Mouse (Mus musculus): Measurements from ENCODE around the gene D11Wsu47e. TPM values are rescaled to one million over a fixed set of nuclear protein-coding genes. Genes with fewer than 3 reads are reported as not detected.
A peak's percentile ranks its signal among the peaks of the same experiment; 100 is the strongest.

D11Wsu47e gene
- polyA plus RNA-seq, 1 experiment from 2014 or later: 8.7 TPM

DNA sequence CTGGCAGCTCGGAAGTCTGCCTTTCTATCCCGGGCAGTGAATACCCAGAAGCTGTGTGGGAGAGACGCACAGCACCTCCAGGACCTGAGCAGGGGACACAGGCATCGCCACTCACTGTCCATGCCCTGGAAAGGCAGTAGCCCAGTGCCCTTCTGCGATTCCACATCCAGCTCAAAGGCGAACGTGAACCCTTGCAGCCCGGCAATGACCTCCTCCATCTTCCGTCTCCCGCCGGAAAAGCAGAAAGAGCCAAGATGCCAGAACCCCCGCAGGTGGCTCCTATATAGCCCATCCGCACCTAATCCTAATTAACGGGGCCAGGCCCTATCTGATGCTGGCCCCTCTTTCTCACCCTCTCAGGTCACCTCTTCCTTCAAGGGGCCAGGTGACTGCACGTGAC lies 25.1 kb downstream of the D11Wsu47e start:
- ATAC-seq (ENCODE audit: low FRiP score, low TSS enrichment): no peak

DNA sequence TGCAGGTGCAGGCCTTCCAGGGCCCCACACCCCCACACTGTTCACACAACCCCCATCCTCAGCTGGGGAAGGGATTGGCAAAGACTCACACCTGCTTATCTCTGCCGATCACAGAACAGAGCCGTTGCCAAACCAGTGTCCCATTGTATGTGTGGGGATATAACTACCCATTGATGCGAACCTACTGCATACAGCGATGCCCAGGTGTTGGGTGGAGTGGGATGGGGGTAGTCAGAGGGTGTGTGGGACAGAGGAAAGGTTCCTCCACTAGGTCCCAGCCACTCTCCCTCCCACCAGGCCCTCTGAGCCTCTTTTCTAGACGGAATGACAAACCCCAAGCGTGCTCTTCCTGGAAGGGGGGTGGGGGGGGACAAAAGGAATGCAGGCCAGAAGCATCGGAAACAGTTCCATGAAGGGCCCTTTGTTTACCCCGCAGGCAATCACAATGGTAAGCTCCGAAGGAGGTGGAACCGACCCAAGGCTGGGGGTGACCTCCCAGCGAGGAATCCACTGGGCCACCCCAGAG lies 25.6 kb downstream of the D11Wsu47e start, which contains the start of gene Cpsf4l:
Gene Cpsf4l (minus strand): TSS at position 287 of the 526 bp plus-strand sequence.
- 20% methylated on average over 11 of the region's 11 CpGs for WGBS
- peaks cover 5% of the 10 kb centered on the region for H3K4me1 ChIP-seq (replicated peaks; ENCODE audit: control insufficient read depth, insufficient read depth)
- no peaks in the 10 kb centered on the region for H3K9me3 ChIP-seq (ENCODE audit: control insufficient read depth, low read length)
- DNase-seq (ENCODE audit: low spot score) (no peak), ATAC-seq (ENCODE audit: low FRiP score, low TSS enrichment) (no peak)
- H3K36me3 ChIP-seq (ENCODE audit: control insufficient read depth, insufficient read depth, low read length): no peaks in the 10 kb centered on the region
- peak within 1 kb of the TSS; percentile 81 for H3K27ac ChIP-seq (replicated peaks)
- H3K27me3 ChIP-seq (ENCODE audit: control insufficient read depth, insufficient read depth, low read length): no peaks in the 10 kb centered on the region
- H3K9ac ChIP-seq (ENCODE audit: low read length): peak within 1 kb of the TSS; percentile 47; the same call in 1 of the 2 replicates
- no peak for TF ChIP-seq EP300 (optimal IDR thresholded peaks at IDR 0.05)
- no peak for TF ChIP-seq CTCF (IDR thresholded peaks at IDR 0.05; ENCODE audit: low read depth)
- no peak within 1 kb of the TSS for H3K4me2 ChIP-seq (replicated peaks; ENCODE audit: low read depth)
- H3K4me3 ChIP-seq (ENCODE audit: low read depth, low read length): no peak within 1 kb of the TSS

More for the DNA sequence above, 25.1 kb downstream of the D11Wsu47e start:
- Histone ChIP-seq H3K4me2 (replicated peaks; ENCODE audit: low read depth) (no peak overlapping the region), H3K4me1 (replicated peaks; ENCODE audit: control insufficient read depth, insufficient read depth) (peaks cover 5% of the 10 kb centered on the region), H3K27me3 (ENCODE audit: control insufficient read depth, insufficient read depth, low read length) (no peaks in the 10 kb centered on the region), H3K36me3 (ENCODE audit: control insufficient read depth, insufficient read depth, low read length) (no peaks in the 10 kb centered on the region), H3K9ac (ENCODE audit: low read length) (no peak overlapping the region), H3K9me3 (ENCODE audit: control insufficient read depth, low read length) (no peaks in the 10 kb centered on the region), H3K27ac (replicated peaks) (no peak overlapping the region), H3K4me3 (ENCODE audit: low read depth, low read length) (no peak overlapping the region)
- no peak for DNase-seq (ENCODE audit: low spot score)
- 44% methylated on average over 15 of the region's 15 CpGs for whole genome bisulfite sequencing
- TF ChIP-seq CTCF (IDR thresholded peaks at IDR 0.05; ENCODE audit: low read depth) (no peak), EP300 (optimal IDR thresholded peaks at IDR 0.05) (no peak)

DNA sequence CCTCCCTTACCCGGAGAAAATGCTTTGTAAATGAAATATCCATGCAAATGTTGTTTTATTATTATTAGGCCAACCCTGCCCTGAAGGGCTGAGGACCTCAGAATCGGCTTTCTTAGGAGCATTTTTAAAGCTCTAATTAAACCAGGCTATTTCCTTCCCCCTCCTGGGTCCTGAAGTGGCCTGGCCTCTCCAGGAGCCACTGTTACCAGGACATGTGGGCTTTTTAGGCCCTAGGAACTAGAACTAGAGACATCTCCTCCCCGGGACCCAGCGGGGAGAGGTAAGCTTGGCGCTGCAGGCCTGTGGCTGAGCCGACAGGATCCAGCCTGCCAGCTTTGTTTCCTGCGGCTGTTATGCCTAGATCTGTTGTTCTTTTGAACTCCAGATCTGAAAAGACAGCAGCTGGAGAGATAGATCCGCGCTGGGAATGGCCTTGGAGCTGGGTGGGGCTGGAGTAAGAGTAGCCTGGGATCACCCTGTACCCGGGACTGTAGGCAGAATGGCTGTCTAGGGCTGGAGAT lies 26.1 kb downstream of the D11Wsu47e start:
- Histone ChIP-seq H3K27ac (replicated peaks) (peak overlapping the region; percentile 81), H3K9ac (ENCODE audit: low read length) (peak overlapping the region; percentile 47; the same call in 1 of the 2 replicates), H3K36me3 (ENCODE audit: control insufficient read depth, insufficient read depth, low read length) (no peaks in the 10 kb centered on the region), H3K4me2 (replicated peaks; ENCODE audit: low read depth) (no peak overlapping the region), H3K27me3 (ENCODE audit: control insufficient read depth, insufficient read depth, low read length) (no peaks in the 10 kb centered on the region), H3K9me3 (ENCODE audit: control insufficient read depth, low read length) (no peaks in the 10 kb centered on the region), H3K4me1 (replicated peaks; ENCODE audit: control insufficient read depth, insufficient read depth) (peaks cover 5% of the 10 kb centered on the region), H3K4me3 (ENCODE audit: low read depth, low read length) (no peak overlapping the region)
- no peak for DNase-seq (ENCODE audit: low spot score)
- 10% methylated on average over 10 of the region's 10 CpGs for WGBS
- ATAC-seq (ENCODE audit: low FRiP score, low TSS enrichment): no peak
- TF ChIP-seq CTCF (IDR thresholded peaks at IDR 0.05; ENCODE audit: low read depth) (no peak), EP300 (optimal IDR thresholded peaks at IDR 0.05) (no peak)

DNA sequence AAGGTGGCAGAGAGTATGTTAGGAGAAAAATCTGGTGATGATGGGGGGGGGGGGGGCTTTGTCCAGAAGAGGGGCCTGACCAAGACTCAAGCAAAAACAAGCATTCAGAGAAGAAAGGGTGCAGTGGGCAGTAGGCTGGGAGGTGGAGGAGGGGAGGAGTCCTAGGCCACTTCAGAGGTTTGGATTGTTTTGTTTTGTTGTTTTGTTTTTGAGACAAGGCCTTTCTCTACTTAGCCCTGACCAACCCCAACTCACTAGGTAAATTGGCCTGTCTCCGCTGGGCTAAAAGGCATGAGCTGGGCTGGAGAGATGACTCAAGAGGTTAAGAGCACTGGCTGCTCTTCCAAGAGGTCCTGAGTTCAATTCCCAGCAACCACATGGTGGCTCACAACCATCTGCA lies 26.8 kb downstream of the D11Wsu47e start:
- Histone ChIP-seq H3K27ac (replicated peaks) (no peak overlapping the region), H3K4me2 (replicated peaks; ENCODE audit: low read depth) (no peak overlapping the region), H3K4me1 (replicated peaks; ENCODE audit: control insufficient read depth, insufficient read depth) (peaks cover 5% of the 10 kb centered on the region), H3K27me3 (ENCODE audit: control insufficient read depth, insufficient read depth, low read length) (no peaks in the 10 kb centered on the region), H3K9ac (ENCODE audit: low read length) (no peak overlapping the region), H3K36me3 (ENCODE audit: control insufficient read depth, insufficient read depth, low read length) (no peaks in the 10 kb centered on the region), H3K9me3 (ENCODE audit: control insufficient read depth, low read length) (no peaks in the 10 kb centered on the region), H3K4me3 (ENCODE audit: low read depth, low read length) (no peak overlapping the region)
- WGBS: 96% methylated on average over 1 of the region's 1 CpGs
- ATAC-seq (ENCODE audit: low FRiP score, low TSS enrichment) (no peak), DNase-seq (ENCODE audit: low spot score) (no peak)
- TF ChIP-seq CTCF (IDR thresholded peaks at IDR 0.05; ENCODE audit: low read depth) (no peak), EP300 (optimal IDR thresholded peaks at IDR 0.05) (no peak)

DNA sequence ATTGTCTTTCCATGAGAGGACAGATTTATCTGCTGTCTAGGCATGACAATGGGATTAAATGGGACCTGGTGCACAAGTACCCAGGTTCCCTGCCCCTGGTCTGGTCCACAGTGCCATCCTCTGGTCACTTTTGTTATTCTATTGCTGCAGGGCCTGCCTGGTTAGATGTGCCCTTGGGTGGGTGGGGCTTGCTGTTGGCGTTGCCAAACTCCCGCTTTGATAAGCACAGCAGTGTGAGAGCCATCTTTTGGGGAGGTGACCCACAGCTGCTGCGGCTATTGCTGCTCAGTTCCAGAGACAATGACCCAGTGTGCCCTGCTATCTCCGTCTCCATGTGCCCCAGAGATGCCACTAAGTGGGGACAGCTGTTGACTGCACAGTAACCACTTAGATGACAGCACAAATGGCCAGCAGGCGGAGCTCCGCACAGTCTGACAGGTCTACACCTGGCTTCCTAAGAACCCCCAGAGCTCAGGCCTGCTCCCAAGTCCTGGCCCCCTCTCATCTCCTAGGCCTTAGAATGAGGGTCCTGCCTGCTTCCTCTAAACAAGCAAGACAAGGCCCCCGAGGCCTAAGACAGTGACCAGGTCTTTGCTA lies 31.0 kb downstream of the D11Wsu47e start:
- Histone ChIP-seq H3K27ac (replicated peaks) (no peak overlapping the region), H3K27me3 (ENCODE audit: control insufficient read depth, insufficient read depth, low read length) (no peaks in the 10 kb centered on the region), H3K4me1 (replicated peaks; ENCODE audit: control insufficient read depth, insufficient read depth) (peaks cover 5% of the 10 kb centered on the region), H3K4me3 (ENCODE audit: low read depth, low read length) (no peak overlapping the region), H3K9ac (ENCODE audit: low read length) (no peak overlapping the region), H3K9me3 (ENCODE audit: control insufficient read depth, low read length) (no peaks in the 10 kb centered on the region), H3K36me3 (ENCODE audit: control insufficient read depth, insufficient read depth, low read length) (no peaks in the 10 kb centered on the region), H3K4me2 (replicated peaks; ENCODE audit: low read depth) (no peak overlapping the region)
- DNase-seq (ENCODE audit: low spot score): peak; percentile 59
- TF ChIP-seq CTCF (IDR thresholded peaks at IDR 0.05; ENCODE audit: low read depth) (peak; percentile 43), EP300 (optimal IDR thresholded peaks at IDR 0.05) (no peak)
- ATAC-seq (ENCODE audit: low FRiP score, low TSS enrichment): peak; percentile 38; the same call in 1 of the 2 replicates
- WGBS: 73% methylated on average over 7 of the region's 7 CpGs

DNA sequence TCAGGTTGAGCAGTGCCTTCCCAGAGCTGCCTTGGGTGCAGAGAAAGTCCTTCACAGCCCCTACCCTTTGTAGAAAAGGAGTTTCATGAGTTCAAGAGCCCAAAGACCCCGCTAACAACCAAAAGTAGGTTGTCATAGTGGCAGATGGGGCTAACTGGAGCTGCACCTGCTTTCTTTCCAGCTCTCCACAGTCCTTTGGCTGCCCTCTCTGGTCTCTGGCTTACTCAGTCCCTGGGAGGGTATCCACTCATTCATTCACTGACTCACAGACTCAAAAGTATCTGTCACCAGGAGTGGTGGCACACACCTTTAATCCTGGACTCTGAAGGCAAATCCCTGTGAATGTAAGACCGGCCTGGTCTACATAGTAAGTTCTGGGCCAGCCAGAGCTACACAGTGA lies 31.9 kb downstream of the D11Wsu47e start:
- no peak for ATAC-seq (ENCODE audit: low FRiP score, low TSS enrichment)
- H3K4me1 ChIP-seq (replicated peaks; ENCODE audit: control insufficient read depth, insufficient read depth): no peaks in the 10 kb centered on the region
- 84% methylated on average over 2 of the region's 2 CpGs for WGBS
- H3K4me3 ChIP-seq (ENCODE audit: low read depth, low read length): no peak overlapping the region
- no peaks in the 10 kb centered on the region for H3K36me3 ChIP-seq (ENCODE audit: control insufficient read depth, insufficient read depth, low read length)
- no peak overlapping the region for H3K9ac ChIP-seq (ENCODE audit: low read length)
- H3K27ac ChIP-seq (replicated peaks): no peak overlapping the region
- no peaks in the 10 kb centered on the region for H3K27me3 ChIP-seq (ENCODE audit: control insufficient read depth, insufficient read depth, low read length)
- no peak overlapping the region for H3K4me2 ChIP-seq (replicated peaks; ENCODE audit: low read depth)
- TF ChIP-seq CTCF (IDR thresholded peaks at IDR 0.05; ENCODE audit: low read depth): no peak
- no peak for TF ChIP-seq EP300 (optimal IDR thresholded peaks at IDR 0.05)
- no peak for DNase-seq (ENCODE audit: low spot score)
- no peaks in the 10 kb centered on the region for H3K9me3 ChIP-seq (ENCODE audit: control insufficient read depth, low read length)
